Mouse (Mus musculus) G1E (cell line): ENCODE measurements around the gene Smim1.

Experiments used
- CTCF ChIP-seq: IDR thresholded peaks from 2 replicates; pipeline ENCODE4 v1.5.1; 2012; ENCODE audit warnings: low read depth, low read length, inconsistent platforms, mixed read lengths
- GATA1 ChIP-seq: IDR thresholded peaks from 2 replicates; pipeline ENCODE4 v1.6.1; 2012; ENCODE audit warnings: borderline replicate concordance, low read length, inconsistent platforms, mixed read lengths
- GATA2 ChIP-seq: IDR thresholded peaks from 2 replicates; pipeline ENCODE4 v1.6.1; 2012; ENCODE audit warnings: low read depth, low read length, inconsistent platforms, borderline replicate concordance
- TAL1 ChIP-seq: conservative IDR thresholded peaks from 2 replicates; pipeline ENCODE4 v1.6.1; 2012; ENCODE audit warnings: low read depth, low read length, inconsistent platforms, mixed read lengths

DNA sequence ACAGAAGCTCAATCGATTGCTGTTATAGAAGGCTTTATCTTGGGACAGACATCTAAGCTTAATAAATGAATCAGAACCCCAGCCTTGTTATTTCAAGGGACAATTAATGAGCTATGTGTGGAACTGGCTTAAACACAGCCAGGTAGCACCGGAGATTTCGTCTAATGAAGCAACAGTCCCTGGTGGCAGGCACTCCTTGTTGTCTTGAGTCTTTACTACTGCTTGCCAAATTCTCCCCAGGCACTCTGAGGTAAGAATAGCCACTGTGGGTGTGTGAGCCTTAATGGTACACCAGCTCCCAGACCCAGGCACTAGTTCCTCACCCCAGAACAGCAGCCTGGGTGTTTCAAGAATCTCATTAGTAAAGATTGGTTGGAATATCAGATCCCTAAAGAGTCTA is 25.4 kb upstream of the Smim1 start:
- TF ChIP-seq CTCF (no peak), GATA1 (no peak), GATA2 (no peak), TAL1 (no peak)
